Mouse (Mus musculus) kidney, adult 2 months (tissue): ENCODE measurements at regions not wholly inside any gene's neighbourhood (a gene's known extent, or its start where the extent isn't known, plus 50 kb on each side); places are given as distances from the start of the nearest gene placed in this dataset.

ENCODE experiments used
- DNase-seq: peaks from one replicate; pipeline ENCODE4 v3.0.0; 2021
- H3K27ac ChIP-seq: fragments of 200-500 bp; 2 replicates; pipeline ENCODE4 v1.5.1; 2012; ENCODE audit warnings: low read depth, low read length, control low read depth, inconsistent platforms; ENCODE audit not compliant: insufficient read depth
- H3K27me3 ChIP-seq: fragments of 200-500 bp; replicated peaks from 2 replicates; pipeline ENCODE4 v1.6.1; 2012; ENCODE audit warnings: mild to moderate bottlenecking, moderate library complexity, low read length, inconsistent platforms; ENCODE audit not compliant: control insufficient read depth, insufficient read depth
- H3K36me3 ChIP-seq: fragments of 200-500 bp; 2 replicates; pipeline ENCODE4 v1.6.1; 2012; ENCODE audit warnings: mild to moderate bottlenecking, moderate library complexity, low read length, inconsistent platforms; ENCODE audit not compliant: control insufficient read depth, insufficient read depth
- H3K4me1 ChIP-seq: fragments of 200-500 bp; 2 replicates; pipeline ENCODE4 v1.6.1; 2011; ENCODE audit warnings: low read length; ENCODE audit not compliant: control insufficient read depth, insufficient read depth
- H3K4me3 ChIP-seq: fragments of 200-500 bp; 2 replicates; pipeline ENCODE4 v1.5.1; 2011; ENCODE audit warnings: mild to moderate bottlenecking, low read depth, low read length, control low read depth; ENCODE audit not compliant: insufficient read depth
- CTCF ChIP-seq: fragments of 200-500 bp; conservative IDR thresholded peaks from 2 replicates; pipeline ENCODE4 v1.5.1; 2011; ENCODE audit warnings: low read depth, mild to moderate bottlenecking, control low read depth, low read length, moderate library complexity, mixed read lengths; ENCODE audit not compliant: insufficient read depth, insufficient read length
- POLR2A ChIP-seq: fragments of 200-500 bp; IDR thresholded peaks from one replicate; pipeline ENCODE4 v1.6.1; 2011; ENCODE audit warnings: low read depth, low read length, control low read depth
- WGBS: fragments of 180-500 bp; shearing (Covaris S2); methylation state at CpG from one replicate; pipeline ENCODE4 v1.1.7; 2018; 5-methylcytosine and 5-hydroxymethylcytosine counted together

- H3K4me1 ChIP-seq: no peaks in the 10 kb centered on the region
- H3K27me3 ChIP-seq: no peaks in the 10 kb centered on the region
- no peak for TF ChIP-seq POLR2A
- TF ChIP-seq CTCF: no peak
- no peak overlapping the region for H3K27ac ChIP-seq
- DNase-seq: no peak
- no peaks in the 10 kb centered on the region for H3K36me3 ChIP-seq
- no peak overlapping the region for H3K4me3 ChIP-seq
- WGBS: 50% methylated on average over 3 of the region's 3 CpGs
Observed at GRCm38 (mm10) chr2:67180962-67181361, 232.6 kb upstream of the Gm21830 start.

DNA sequence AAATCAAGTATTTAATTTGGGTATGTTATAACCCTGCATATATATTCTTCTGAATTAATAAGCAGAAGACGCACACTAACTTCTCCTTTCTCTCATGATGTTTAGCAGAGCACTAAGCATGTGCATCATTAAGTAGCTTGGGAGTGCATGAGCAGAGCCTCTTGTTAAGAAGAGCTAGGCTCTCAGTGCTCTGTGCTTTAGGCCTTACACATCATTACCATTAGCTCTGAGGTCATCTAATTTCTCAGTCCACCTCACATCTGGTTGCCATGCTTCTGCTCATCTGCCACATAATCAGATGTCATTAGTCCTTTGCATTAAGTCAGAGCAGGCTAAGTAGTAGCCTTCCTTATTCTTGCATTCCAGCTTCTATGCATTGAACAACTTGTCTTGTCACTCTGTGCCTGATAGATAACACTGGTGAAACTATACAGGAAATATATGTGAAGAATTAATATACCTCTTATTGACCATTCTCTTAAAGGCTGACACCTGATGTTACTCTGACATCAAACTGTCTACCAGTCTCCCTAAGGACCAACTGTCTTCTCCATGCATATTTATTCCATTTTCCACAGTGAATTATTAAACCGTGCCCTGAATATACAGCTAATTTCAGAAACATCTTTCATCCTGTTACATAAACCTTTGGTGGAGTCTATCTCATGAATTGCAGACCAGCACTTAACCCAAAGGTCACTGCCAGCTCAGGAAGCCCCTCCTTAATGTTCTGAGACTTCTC lies 192.3 kb upstream of the Gm21830 start:
- Histone ChIP-seq H3K36me3 (no peaks in the 10 kb centered on the region), H3K4me3 (no peak overlapping the region), H3K27me3 (no peaks in the 10 kb centered on the region), H3K4me1 (no peaks in the 10 kb centered on the region), H3K27ac (no peak overlapping the region)
- no peak for DNase-seq
- TF ChIP-seq POLR2A: no peak
- TF ChIP-seq CTCF: no peak
- WGBS: 88% methylated on average over 2 of the region's 2 CpGs

- Histone ChIP-seq H3K4me3 (no peak overlapping the region), H3K36me3 (no peaks in the 10 kb centered on the region), H3K27me3 (no peaks in the 10 kb centered on the region), H3K4me1 (no peaks in the 10 kb centered on the region), H3K27ac (no peak overlapping the region)
- no peak for TF ChIP-seq POLR2A
- TF ChIP-seq CTCF: 0 out of 2 replicates have a peak, but pooled peaks have one; percentile 20
- 83% methylated on average over 2 of the region's 2 CpGs for WGBS
- no peak for DNase-seq
Observed at GRCm38 (mm10) chr2:67226299-67226698, 187.2 kb upstream of the Gm21830 start.

DNA sequence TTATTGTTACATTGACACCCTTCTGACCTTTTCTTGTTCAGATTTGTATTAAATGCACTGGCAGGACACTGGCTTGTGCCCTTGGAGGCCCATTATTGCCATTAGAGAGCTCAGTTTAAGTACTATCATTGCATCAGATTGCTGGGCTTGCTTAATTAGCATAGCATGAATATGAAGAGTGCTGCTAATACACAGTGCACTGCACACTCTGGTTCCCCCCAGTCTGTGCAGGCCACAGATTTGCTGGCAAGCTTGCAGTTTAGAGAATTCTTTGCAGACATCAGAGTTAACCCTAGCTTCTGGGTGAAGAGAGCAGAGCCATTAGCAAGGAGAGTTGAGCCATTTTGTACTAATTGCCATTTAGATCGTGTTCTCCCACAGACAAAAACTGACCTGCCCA lies 156.1 kb upstream of the Gm21830 start:
- H3K27me3 ChIP-seq: no peaks in the 10 kb centered on the region
- no peaks in the 10 kb centered on the region for H3K4me1 ChIP-seq
- DNase-seq: no peak
- no peaks in the 10 kb centered on the region for H3K36me3 ChIP-seq
- no peak overlapping the region for H3K4me3 ChIP-seq
- WGBS: 64% methylated on average over 1 of the region's 1 CpGs
- no peak overlapping the region for H3K27ac ChIP-seq
- TF ChIP-seq CTCF: no peak
- no peak for TF ChIP-seq POLR2A
